Mouse (Mus musculus) liver, embryonic 16.5 days (tissue): ENCODE measurements around the gene Abcc6. TPM values are rescaled to one million over a fixed set of nuclear protein-coding genes. Genes with fewer than 3 reads are reported as not detected.
A peak's percentile ranks its signal among the peaks of the same experiment; 100 is the strongest.

ENCODE experiments used
- ATAC-seq: fragments of 200-750 bp; cut with Nextera tagmentation; 2 replicates; pipeline ENCODE4 v1.8.0; 2017; ENCODE audit warnings: low read depth, mild to moderate bottlenecking, moderate number of reproducible peaks, moderate library complexity
- H3K27ac ChIP-seq: fragments of 300-500 bp; sonication (generic); 2 replicates; pipeline ENCODE4 v1.5.1; 2014; ENCODE audit warnings: mild to moderate bottlenecking, low read length
- H3K27me3 ChIP-seq: fragments of 300-500 bp; sonication (generic); 2 replicates; pipeline ENCODE4 v1.6.1; 2014; ENCODE audit warnings: low read depth, low read length, mixed read lengths; ENCODE audit not compliant: control insufficient read depth, insufficient read depth
- H3K36me3 ChIP-seq: fragments of 300-500 bp; sonication (generic); 2 replicates; pipeline ENCODE4 v1.6.1; 2014; ENCODE audit warnings: mild to moderate bottlenecking; ENCODE audit not compliant: control insufficient read depth, insufficient read depth
- H3K4me1 ChIP-seq: fragments of 300-500 bp; sonication (generic); 2 replicates; pipeline ENCODE4 v1.6.1; 2014; ENCODE audit warnings: low read depth, low read length, mixed read lengths; ENCODE audit not compliant: control insufficient read depth
- H3K4me2 ChIP-seq: fragments of 300-500 bp; sonication (generic); 2 replicates; pipeline ENCODE4 v1.6.1; 2014; ENCODE audit warnings: low read depth, low read length, mixed read lengths
- H3K4me3 ChIP-seq: fragments of 300-500 bp; sonication (generic); 2 replicates; pipeline ENCODE4 v1.5.1; 2014; ENCODE audit warnings: low read depth, mild to moderate bottlenecking, low read length
- H3K9ac ChIP-seq: fragments of 300-500 bp; sonication (generic); 2 replicates; pipeline ENCODE4 v1.6.1; 2014; ENCODE audit warnings: low read depth, low read length
- H3K9me3 ChIP-seq: fragments of 300-500 bp; sonication (generic); replicated peaks from 2 replicates; pipeline ENCODE4 v1.6.1; 2016; ENCODE audit warnings: low read length; ENCODE audit not compliant: control insufficient read depth
- WGBS: fragments of 180-500 bp; shearing (Covaris S2); extraction: QIAGEN DNeasy Blood & Tissue Kit; methylation state at CpG from one replicate; pipeline ENCODE4 v1.1.7; 2014; ENCODE audit not compliant: insufficient replicate concordance; 5-methylcytosine and 5-hydroxymethylcytosine counted together
- polyA plus RNA-seq: library from polyadenylated mRNA; unstranded; fragments of >200 nt; fragmentation: Nextera tagmentation; extraction: Ambion mirVana; gene quantifications from 2 replicates; pipeline ENCODE4 v1.2.1, GENCODE M21; 2015

The Abcc6 gene
- polyA plus RNA-seq, 1 experiment from 2014 or later, result 19.2 TPM

- H3K4me3 ChIP-seq, result peak within 1 kb of the TSS; percentile 60
- ATAC-seq, result no peak
These were observed 108.9 kb downstream of the Abcc6 start, which contains the start of gene Emp3 for GRCm38 (mm10) chr7:45921242-45921621. Gene Emp3 (minus strand): TSS chr7:45921404.

GRCm38 (mm10) chr7:45920583-45921241 lies 109.4 kb downstream of the Abcc6 start:
- Histone ChIP-seq H3K27ac (peak overlapping the region; percentile 80), H3K4me3 (peak overlapping the region; percentile 60), H3K4me2 (peak overlapping the region; percentile 69), H3K9ac (peak overlapping the region; percentile 63), H3K9me3 (no peaks in the 10 kb centered on the region), H3K27me3 (no peaks in the 10 kb centered on the region), H3K36me3 (no peaks in the 10 kb centered on the region), H3K4me1 (peaks cover 60% of the 10 kb centered on the region)
- 7% methylated on average over 9 of the region's 9 CpGs for WGBS
- ATAC-seq, result no peak

More at GRCm38 (mm10) chr7:45921242-45921621, 108.9 kb downstream of the Abcc6 start, which contains the start of gene Emp3:
- Histone ChIP-seq H3K36me3 (no peaks in the 10 kb centered on the region), H3K9ac (peak within 1 kb of the TSS; percentile 63), H3K4me2 (peak within 1 kb of the TSS; percentile 73), H3K27me3 (no peaks in the 10 kb centered on the region), H3K27ac (peak within 1 kb of the TSS; percentile 88), H3K4me1 (peaks cover 58% of the 10 kb centered on the region), H3K9me3 (no peaks in the 10 kb centered on the region)
- 13% methylated on average over 9 of the region's 9 CpGs for WGBS

GRCm38 (mm10) chr7:45919761-45920160 lies 110.3 kb downstream of the Abcc6 start:
- Histone ChIP-seq H3K36me3 (no peaks in the 10 kb centered on the region), H3K9ac (peak overlapping the region; percentile 63), H3K9me3 (no peaks in the 10 kb centered on the region), H3K27me3 (no peaks in the 10 kb centered on the region), H3K4me1 (peaks cover 60% of the 10 kb centered on the region), H3K27ac (no peak overlapping the region), H3K4me2 (peak overlapping the region; percentile 69), H3K4me3 (peak overlapping the region; percentile 60)
- 41% methylated on average over 4 of the region's 4 CpGs for WGBS
- ATAC-seq, result no peak

- 72% methylated on average over 14 of the region's 14 CpGs for WGBS
- Histone ChIP-seq H3K27me3 (no peaks in the 10 kb centered on the region), H3K4me2 (0 out of 2 replicates have a peak overlapping the region, but pooled peaks have one; percentile 69), H3K4me3 (no peak overlapping the region), H3K9ac (no peak overlapping the region), H3K27ac (no peak overlapping the region), H3K4me1 (peaks cover 59% of the 10 kb centered on the region), H3K9me3 (no peaks in the 10 kb centered on the region), H3K36me3 (no peaks in the 10 kb centered on the region)
- no peak for ATAC-seq
These were observed 110.9 kb downstream of the Abcc6 start for GRCm38 (mm10) chr7:45919083-45919671.

GRCm38 (mm10) chr7:45917926-45918325 lies 112.2 kb downstream of the Abcc6 start:
- Histone ChIP-seq H3K9me3 (no peaks in the 10 kb centered on the region), H3K4me3 (no peak overlapping the region), H3K36me3 (no peaks in the 10 kb centered on the region), H3K9ac (no peak overlapping the region), H3K4me2 (no peak overlapping the region), H3K27me3 (no peaks in the 10 kb centered on the region), H3K4me1 (peaks cover 50% of the 10 kb centered on the region), H3K27ac (no peak overlapping the region)
- WGBS, result 77% methylated on average over 15 of the region's 15 CpGs
- ATAC-seq, result no peak

Other genes starting within 250 kb of the Abcc6 start
- not detected in 2 replicates for gene Lmtk3, start 246.6 kb downstream of the Abcc6 start, polyA plus RNA-seq
- 0.08 and 0.22 TPM in 2 replicates for gene Sult2b1, start 245.6 kb downstream of the Abcc6 start, polyA plus RNA-seq
- gene Cyth2, start 215.7 kb downstream of the Abcc6 start, polyA plus RNA-seq, result 26.0 and 26.5 TPM in 2 replicates
- 0.14 and 0.15 TPM in 2 replicates for gene Kcnj14, start 205.5 kb downstream of the Abcc6 start, polyA plus RNA-seq
- 19.2 and 20.9 TPM in 2 replicates for gene Grwd1, start 199.4 kb downstream of the Abcc6 start, polyA plus RNA-seq
- 27.9 and 35.3 TPM in 2 replicates for gene Kdelr1, start 157.5 kb downstream of the Abcc6 start, polyA plus RNA-seq
- 0.04 and 0.05 TPM in 2 replicates for gene Grin2d, start 151.9 kb downstream of the Abcc6 start, polyA plus RNA-seq
- gene Syngr4, start 133.6 kb downstream of the Abcc6 start, polyA plus RNA-seq, result 0.71 and 0.95 TPM in 2 replicates
- 3.5 and 4.3 TPM in 2 replicates for gene Tmem143, start 133.4 kb downstream of the Abcc6 start, polyA plus RNA-seq
- gene Emp3, start 108.9 kb downstream of the Abcc6 start, polyA plus RNA-seq, result 55.5 and 56.5 TPM in 2 replicates
- 0.94 and 1.2 TPM in 2 replicates for gene Ccdc114, start 106.2 kb downstream of the Abcc6 start, polyA plus RNA-seq
- gene Nomo1, start 3.4 kb upstream of the Abcc6 start, polyA plus RNA-seq, result 22.0 and 23.4 TPM in 2 replicates
- gene Kcnj11, start 70.5 kb upstream of the Abcc6 start, polyA plus RNA-seq, result 0.06 TPM in 1 of 2 replicates, not detected in the other
- gene Abcc8, start 149.7 kb upstream of the Abcc6 start, polyA plus RNA-seq, result 0.11 and 0.31 TPM in 2 replicates
- gene Ush1c, start 208.2 kb upstream of the Abcc6 start, polyA plus RNA-seq, result 0.63 TPM in 1 of 2 replicates, not detected in the other
- not detected in 2 replicates for gene Otog, start 210.7 kb upstream of the Abcc6 start, polyA plus RNA-seq